Mouse (Mus musculus) thymus, postnatal 14 days (tissue): ENCODE measurements at regions not wholly inside any gene's neighbourhood (a gene's known extent, or its start where the extent isn't known, plus 50 kb on each side); places are given as distances from the start of the nearest gene placed in this dataset.

ENCODE experiments used
- DNase-seq: peaks from one replicate; pipeline ENCODE4 v3.0.0; 2021

- no peak for DNase-seq
These were observed 70.8 kb downstream of the Sall1 start for GRCm38 (mm10) chr8:88972993-88973690.

GRCm38 (mm10) chr8:88958843-88959242, 85.1 kb downstream of the Sall1 start:
- no peak for DNase-seq

GRCm38 (mm10) chr8:88953178-88953577, 90.8 kb downstream of the Sall1 start:
- no peak for DNase-seq

- DNase-seq: no peak
These were observed 92.2 kb downstream of the Sall1 start for GRCm38 (mm10) chr8:88951829-88952155.

- no peak for DNase-seq
These were observed 92.7 kb downstream of the Sall1 start for GRCm38 (mm10) chr8:88951145-88951828.

- no peak for DNase-seq
These were observed 94.0 kb downstream of the Sall1 start for GRCm38 (mm10) chr8:88949975-88950374.

GRCm38 (mm10) chr8:88948981-88949380, 95.0 kb downstream of the Sall1 start:
- no peak for DNase-seq

- DNase-seq: no peak
These were observed 95.6 kb downstream of the Sall1 start for GRCm38 (mm10) chr8:88948328-88948727.

GRCm38 (mm10) chr8:88947384-88947783, 96.6 kb downstream of the Sall1 start:
- no peak for DNase-seq

GRCm38 (mm10) chr8:88945656-88946055, 98.3 kb downstream of the Sall1 start:
- DNase-seq: no peak

- DNase-seq: peak; percentile 4
These were observed 99.9 kb downstream of the Sall1 start for GRCm38 (mm10) chr8:88944038-88944437.

- DNase-seq: no peak
These were observed 104.8 kb downstream of the Sall1 start for GRCm38 (mm10) chr8:88939071-88939746.

- no peak for DNase-seq
These were observed 109.3 kb downstream of the Sall1 start for GRCm38 (mm10) chr8:88934708-88935107.

GRCm38 (mm10) chr8:88931050-88931449, 112.9 kb downstream of the Sall1 start:
- no peak for DNase-seq

- no peak for DNase-seq
These were observed 113.6 kb downstream of the Sall1 start for GRCm38 (mm10) chr8:88930370-88930769.

GRCm38 (mm10) chr8:88928675-88929377, 115.1 kb downstream of the Sall1 start:
- DNase-seq: no peak

- DNase-seq: no peak
These were observed 121.1 kb downstream of the Sall1 start for GRCm38 (mm10) chr8:88922840-88923239.

GRCm38 (mm10) chr8:88921967-88922366, 122.0 kb downstream of the Sall1 start:
- no peak for DNase-seq

- DNase-seq: no peak
These were observed 124.7 kb downstream of the Sall1 start for GRCm38 (mm10) chr8:88919282-88919681.

- no peak for DNase-seq
These were observed 127.9 kb downstream of the Sall1 start for GRCm38 (mm10) chr8:88916064-88916463.

GRCm38 (mm10) chr8:88914657-88915056, 129.3 kb downstream of the Sall1 start:
- no peak for DNase-seq

GRCm38 (mm10) chr8:88914190-88914589, 129.8 kb downstream of the Sall1 start:
- no peak for DNase-seq

- DNase-seq: no peak
These were observed 137.7 kb downstream of the Sall1 start for GRCm38 (mm10) chr8:88906244-88906643.

- no peak for DNase-seq
These were observed 140.9 kb downstream of the Sall1 start for GRCm38 (mm10) chr8:88903094-88903493.
